Mouse (Mus musculus): ENCODE results near the gene Mdp1.
A peak's percentile ranks its signal among the peaks of the same experiment; 100 is the strongest.

Gene Mdp1

GRCm38 (mm10) chr14:55642679-55643059 is 17.6 kb downstream of the Mdp1 start:
- no peak for DNase-seq

DNA sequence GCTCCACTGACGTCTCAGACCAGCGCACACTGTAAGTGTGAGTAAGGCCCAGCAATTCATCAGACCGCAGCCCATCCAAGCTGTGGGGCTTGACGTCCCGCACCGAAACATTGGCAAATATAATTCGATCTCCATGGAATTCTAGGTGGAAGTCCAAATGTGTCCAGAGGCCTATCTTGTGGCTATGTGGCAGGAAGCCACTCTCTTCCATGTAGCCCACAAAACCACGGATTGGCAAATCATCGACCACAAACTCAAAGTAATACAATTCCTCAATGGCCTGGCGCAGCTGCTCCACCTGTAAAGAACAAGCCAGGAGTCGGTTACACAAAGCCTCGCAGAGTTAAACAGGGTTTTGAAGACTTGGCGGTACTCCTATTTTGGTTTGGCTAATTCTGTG is 19.0 kb downstream of the Mdp1 start:
- DNase-seq = no peak

DNA sequence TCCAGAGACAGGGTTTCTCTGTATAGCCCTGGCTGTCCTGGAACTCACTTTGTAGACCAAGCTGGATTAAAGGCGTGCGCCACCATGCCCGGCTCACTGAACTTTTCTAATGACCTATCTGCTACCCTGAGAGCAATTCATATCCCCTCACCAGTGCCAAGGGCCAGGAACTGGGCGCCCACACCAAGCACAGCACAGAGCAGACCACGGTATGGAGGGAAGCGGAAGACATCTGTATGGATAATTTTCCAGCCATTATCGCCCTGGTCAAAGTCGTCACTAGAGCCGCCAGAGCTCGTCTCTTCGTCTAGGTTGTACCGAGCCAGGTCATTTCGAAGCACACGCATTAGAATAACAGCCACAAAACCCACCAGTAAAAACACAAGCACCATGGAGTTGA is 19.5 kb downstream of the Mdp1 start:
- DNase-seq = no peak

GRCm38 (mm10) chr14:55637795-55638194 is 22.5 kb downstream of the Mdp1 start, which contains the start of gene Gm49378:
Gm49378 (minus strand) TSS chr14:55637895.
- no peak for DNase-seq

DNA sequence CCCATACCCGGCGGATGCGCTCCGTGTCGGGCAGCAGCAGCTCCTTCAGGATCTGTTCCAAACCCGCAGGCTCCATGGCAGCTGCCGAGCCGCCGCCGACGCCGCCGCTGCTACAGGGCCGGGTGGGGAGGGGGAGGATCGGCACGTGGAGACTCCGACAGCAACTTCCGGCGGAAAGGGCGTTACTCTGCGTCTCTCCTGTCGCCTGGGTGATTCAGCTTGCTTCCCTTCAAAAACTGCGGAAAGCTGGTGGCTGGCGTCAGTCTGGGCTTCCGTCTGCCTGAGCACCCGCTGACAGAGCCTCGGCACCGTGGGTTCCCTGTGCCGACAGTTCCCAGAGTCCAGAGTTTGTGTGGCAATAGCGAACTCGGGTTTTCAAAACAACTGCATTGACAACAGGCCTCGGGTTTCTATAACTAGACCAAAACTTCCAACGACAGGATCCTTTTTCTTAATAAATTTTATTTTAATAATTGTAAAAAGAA is 24.7 kb downstream of the Mdp1 start, which contains the start of gene Ipo4:
Gene Ipo4, minus strand, starts transcription at position 435 of the 485 bp plus-strand sequence.
- DNase-seq = peak; percentile 91

DNA sequence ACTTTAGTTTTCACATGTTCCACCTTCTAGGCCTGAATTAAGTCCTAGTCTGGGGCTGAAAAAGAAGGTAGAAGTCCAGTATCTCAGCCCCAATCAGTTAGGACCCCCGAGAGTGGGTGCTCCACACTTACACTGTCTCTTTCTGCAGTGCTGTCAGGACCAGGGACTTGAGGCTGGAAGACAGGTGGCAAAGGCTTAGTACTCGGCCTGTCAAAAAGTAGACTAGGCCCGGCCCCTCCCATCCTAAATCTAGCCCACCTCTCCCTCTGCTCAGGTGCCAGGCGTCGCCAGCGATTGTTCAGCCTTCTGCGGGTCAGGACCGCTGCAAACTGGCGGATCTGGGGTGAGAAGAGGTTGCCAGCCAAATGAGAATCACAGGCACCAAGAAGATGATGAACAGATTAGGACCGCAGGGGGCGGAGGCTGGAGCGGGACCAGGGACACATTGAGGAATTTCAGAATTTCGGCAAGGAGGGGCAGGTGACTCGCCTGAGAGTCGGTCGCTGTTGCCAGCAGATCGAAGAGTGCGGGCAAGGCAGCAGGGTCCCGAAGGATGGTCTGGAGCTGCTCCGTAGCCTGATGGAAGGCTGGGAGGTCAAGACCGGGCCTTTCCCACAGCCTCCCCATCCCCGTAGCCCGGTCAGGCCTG is 25.3 kb downstream of the Mdp1 start:
- peak; percentile 25 for DNase-seq

DNA sequence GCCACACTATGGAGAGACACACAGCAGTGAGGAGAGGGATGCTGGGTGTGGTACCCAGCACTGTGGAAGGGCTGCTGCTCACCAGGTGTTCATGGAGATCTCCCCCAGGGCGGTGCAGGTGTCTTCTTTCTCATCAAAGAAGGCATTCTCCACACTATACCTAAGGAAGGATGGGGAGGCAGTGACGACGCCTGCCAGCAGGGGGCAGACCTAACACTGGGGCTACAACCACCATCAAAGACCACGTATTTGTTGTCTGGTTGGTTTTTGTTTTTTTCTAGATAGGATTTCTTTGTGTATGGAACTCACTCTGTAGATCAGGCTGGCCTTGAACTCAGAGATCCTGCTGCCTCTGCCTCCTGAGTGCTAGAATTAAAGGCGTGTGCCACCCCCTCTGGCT is 31.0 kb downstream of the Mdp1 start:
- DNase-seq = no peak

DNA sequence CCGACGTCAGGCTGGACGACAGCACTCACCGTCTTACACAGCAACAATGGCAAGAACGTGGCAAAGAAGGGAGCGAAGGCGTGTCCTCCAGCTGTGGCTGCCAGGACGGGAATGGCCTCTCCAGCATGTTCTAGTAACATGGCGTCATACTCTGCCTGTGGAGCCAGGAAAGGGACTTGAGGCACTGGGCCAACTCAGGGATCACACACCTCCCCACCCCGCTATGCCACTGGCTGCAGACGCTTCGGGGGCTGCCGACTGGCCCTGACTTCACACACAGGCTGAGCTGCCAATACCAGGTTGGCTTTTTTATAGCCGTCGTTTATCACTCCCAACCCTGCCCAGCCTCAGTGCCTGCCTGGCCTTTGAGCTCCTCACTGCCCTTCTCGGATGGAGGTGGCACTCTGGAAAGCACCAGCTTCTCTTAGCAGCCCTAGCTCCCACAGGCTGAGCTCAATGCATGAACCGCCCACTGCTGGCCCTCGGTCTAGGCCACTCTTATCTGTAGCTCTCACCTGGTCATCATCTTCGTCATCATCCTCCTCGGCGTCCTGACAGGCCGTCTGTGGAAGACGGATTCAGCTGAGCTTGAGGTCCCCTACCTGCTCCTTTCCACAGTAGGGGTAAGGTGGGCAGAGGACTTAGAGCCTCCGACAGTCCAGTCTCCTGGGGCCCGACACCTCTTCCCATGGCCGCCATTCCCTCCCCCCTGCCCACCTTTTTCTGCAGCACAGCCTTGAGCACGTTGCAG is 32.1 kb downstream of the Mdp1 start:
- no peak for DNase-seq

DNA sequence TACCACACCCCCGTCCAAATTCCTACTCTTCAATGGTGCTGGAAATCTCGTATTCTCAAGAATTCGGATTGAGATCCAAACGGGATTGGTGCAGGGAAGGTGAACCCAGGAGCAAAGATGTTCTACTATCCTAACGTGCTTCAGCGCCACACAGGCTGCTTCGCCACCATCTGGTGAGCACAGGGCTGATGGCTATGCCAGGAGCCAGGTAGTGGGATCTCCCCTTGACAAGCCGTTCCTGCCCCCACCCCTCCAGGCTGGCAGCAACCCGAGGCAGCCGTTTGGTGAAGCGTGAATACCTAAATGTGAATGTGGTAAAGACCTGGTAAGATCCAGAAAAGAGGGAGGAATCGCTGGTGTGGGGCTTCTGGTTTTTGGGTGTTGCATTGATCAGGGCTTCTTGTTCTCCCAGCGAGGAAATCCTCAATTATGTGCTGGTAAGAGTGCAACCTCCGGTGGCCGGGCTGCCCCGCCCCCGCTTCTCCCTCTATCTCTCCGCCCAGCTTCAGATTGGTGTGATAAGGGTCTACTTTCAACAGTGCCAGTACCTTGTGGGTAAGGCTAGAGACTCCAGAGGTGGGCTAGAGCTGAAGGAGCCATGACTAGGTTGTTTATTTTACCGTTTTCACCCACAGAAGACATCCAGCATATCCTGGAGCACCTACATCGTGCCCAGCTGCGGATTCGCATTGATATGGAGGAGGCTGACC is 41.7 kb downstream of the Mdp1 start:
- no peak for DNase-seq

GRCm38 (mm10) chr14:55617822-55618221 is 42.5 kb downstream of the Mdp1 start, which contains the start of gene Rec8:
Rec8 (plus strand) TSS chr14:55618037.
- DNase-seq = no peak

DNA sequence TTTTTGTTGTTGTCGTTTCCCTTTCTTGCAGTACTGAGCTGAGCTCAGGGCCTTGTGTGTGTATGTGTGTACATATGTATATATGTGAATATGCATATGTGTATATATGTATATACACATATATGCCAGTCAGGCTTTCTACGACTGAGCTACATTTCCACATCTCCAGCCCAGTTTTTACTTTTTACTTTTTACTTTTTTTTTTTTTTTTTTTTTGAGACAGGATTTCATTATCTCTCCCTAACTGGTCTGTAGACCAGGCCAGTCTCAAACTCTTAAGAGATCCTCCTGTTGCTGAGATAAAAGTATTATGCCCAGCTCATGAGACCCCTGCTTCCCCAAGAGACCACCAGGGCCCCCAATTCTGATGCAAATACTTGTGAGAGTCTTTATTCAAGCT is 43.5 kb downstream of the Mdp1 start:
- no peak for DNase-seq

DNA sequence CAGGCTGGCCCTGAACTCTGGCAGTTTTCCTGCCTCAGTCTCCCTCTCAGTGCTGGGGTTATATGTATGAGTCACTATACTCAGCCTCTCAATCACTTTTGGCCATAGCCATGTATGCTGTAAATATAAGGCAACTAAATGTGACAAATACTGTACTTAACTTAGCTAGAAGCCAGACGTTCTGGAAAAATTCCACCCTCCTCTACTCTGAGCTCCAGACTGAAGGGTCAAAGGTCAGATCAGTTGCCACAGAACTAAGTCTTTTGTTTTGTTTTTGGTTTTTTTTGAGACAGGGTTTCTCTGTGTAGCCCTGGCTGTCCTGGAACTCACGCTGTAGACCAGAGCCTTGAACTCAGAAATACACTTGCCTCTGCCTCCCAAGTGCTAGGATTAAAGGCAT is 44.4 kb downstream of the Mdp1 start:
- DNase-seq = no peak

- no peak for DNase-seq
Measured at GRCm38 (mm10) chr14:55614565-55615178, 45.6 kb downstream of the Mdp1 start.

DNA sequence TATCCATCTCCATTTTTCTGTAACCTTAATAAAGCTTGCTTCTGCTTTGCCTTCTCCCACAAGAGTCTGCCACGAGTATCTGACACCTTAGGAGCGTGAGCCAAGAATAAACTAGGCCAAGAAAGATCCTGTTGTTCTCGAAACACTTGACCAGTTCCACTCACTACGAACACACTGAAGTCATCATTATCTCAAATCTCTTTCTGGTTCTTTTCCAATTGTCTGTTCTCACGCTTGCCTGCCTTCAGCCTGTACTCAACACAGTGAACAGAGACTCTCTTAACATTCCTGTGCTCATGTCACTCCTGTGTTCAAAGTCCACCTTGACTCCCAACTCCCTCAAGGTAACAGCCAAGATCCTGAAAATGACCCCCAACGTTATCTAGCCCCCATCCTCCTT is 47.0 kb downstream of the Mdp1 start:
- no peak for DNase-seq

DNA sequence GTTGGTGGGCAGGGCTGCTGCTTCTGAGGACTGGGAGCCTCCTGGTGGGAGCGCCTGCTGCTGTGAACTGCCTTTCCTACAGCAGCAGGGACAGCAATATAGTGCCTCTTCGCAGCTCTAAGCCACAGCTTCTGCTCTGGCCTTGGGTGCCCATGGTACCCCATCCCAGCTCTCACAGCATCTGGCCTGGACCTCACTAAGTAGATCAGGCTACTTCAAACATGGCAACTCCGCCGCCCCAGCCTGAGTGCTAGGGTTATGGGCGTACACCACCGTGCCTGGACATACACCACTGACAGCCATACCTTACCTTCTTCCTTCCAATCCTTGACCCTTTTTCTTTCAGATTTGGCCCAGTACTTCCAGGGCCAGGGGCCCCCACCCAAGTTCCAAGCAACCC is 52.0 kb downstream of the Mdp1 start:
- no peak for DNase-seq

All from right cerebral cortex, adult 18-20 months (tissue).